Mouse (Mus musculus) intestine, postnatal 0 days (tissue): ENCODE measurements at regions not wholly inside any gene's neighbourhood (a gene's known extent, or its start where the extent isn't known, plus 50 kb on each side); places are given as distances from the start of the nearest gene placed in this dataset.
A peak's percentile ranks its signal among the peaks of the same experiment; 100 is the strongest.

Experiments
- ATAC-seq: fragments of 200-750 bp; cut with Nextera tagmentation; 2 replicates; pipeline ENCODE4 v1.8.0; 2017; ENCODE audit warnings: mild to moderate bottlenecking, moderate TSS enrichment, moderate library complexity
- H3K27ac ChIP-seq: fragments of 300-500 bp; sonication (generic); 2 replicates; pipeline ENCODE4 v1.5.1; 2014; ENCODE audit warnings: mild to moderate bottlenecking, low read depth, low read length, moderate library complexity
- H3K27me3 ChIP-seq: fragments of 300-500 bp; sonication (generic); replicated peaks from 2 replicates; pipeline ENCODE4 v1.6.1; 2014; ENCODE audit warnings: low read length, mixed read lengths; ENCODE audit not compliant: control insufficient read depth, insufficient read depth
- H3K36me3 ChIP-seq: fragments of 300-500 bp; sonication (generic); 2 replicates; pipeline ENCODE4 v1.6.1; 2014; ENCODE audit warnings: mild to moderate bottlenecking, moderate library complexity; ENCODE audit not compliant: control insufficient read depth, insufficient read depth
- H3K4me1 ChIP-seq: fragments of 300-500 bp; sonication (generic); replicated peaks from 2 replicates; pipeline ENCODE4 v1.6.1; 2014; ENCODE audit warnings: antibody characterized with exemption, low read length, mixed read lengths; ENCODE audit not compliant: control insufficient read depth, insufficient read depth
- H3K4me2 ChIP-seq: fragments of 300-500 bp; sonication (generic); replicated peaks from 2 replicates; pipeline ENCODE4 v1.6.1; 2014; ENCODE audit warnings: low read depth, mild to moderate bottlenecking, moderate library complexity
- H3K4me3 ChIP-seq: fragments of 300-500 bp; sonication (generic); 2 replicates; pipeline ENCODE4 v1.5.1; 2014; ENCODE audit warnings: low read depth, low read length
- H3K9ac ChIP-seq: fragments of 300-500 bp; sonication (generic); 2 replicates; pipeline ENCODE4 v1.6.1; 2014; ENCODE audit warnings: mild to moderate bottlenecking, low read depth, low read length
- H3K9me3 ChIP-seq: fragments of 300-500 bp; sonication (generic); 2 replicates; pipeline ENCODE4 v1.6.1; 2016; ENCODE audit warnings: mixed run types; ENCODE audit not compliant: control insufficient read depth
- CTCF ChIP-seq: sonication (generic); IDR thresholded peaks from 2 replicates; pipeline ENCODE4 v1.5.1; 2016; ENCODE audit warnings: low read depth, mild to moderate bottlenecking, control low read depth, antibody characterized with exemption, moderate library complexity
- WGBS: fragments of 180-500 bp; shearing (Covaris S2); extraction: QIAGEN DNeasy Blood & Tissue Kit; methylation state at CpG from one replicate; pipeline ENCODE4 v1.1.7; 2014; 5-methylcytosine and 5-hydroxymethylcytosine counted together

DNA sequence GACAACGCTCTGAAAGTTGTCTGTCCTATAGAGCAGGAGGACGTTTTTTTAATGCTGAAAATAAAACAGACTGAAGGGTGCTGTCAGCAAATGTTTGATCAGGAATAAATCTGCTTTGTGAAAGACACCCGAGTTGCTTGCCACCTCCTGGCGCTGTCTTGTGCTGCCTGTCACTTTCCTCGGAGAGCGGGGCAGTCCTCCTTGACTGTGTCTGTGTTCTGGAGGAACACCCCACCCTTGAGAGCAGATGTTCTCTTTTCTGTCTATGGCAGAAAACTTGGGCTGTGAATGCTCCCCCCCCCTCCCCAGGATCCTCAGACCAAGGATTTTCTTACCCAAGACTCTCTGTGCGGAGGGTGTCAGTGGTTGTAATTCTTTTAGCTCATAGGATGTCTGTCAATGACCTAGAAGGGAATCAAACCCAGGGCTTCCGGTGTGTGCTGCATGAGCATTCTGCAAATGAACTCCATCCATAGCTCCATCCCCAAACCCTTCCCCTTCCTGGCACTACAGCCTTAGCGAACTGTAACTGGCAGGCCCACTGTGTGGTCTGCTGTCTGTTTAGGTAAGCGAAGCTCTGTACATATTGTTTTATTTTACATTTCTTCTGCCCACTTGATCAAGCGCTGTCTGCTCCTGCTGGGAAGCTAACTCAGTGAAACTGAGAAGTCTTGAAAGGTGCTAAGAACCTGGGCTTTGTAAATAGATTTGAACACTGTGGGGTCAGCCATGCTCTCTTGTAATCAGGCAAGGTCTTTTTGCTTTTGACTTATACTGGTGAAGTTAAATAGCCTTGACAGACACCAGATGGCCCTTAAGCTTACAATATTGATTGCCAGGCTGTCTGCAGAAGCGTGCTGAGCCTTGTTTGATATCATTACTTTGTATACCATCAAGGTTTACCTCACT, 53.0 kb upstream of the Bach1 start:
- Histone ChIP-seq H3K36me3 (no peaks in the 10 kb centered on the region), H3K4me1 (no peaks in the 10 kb centered on the region), H3K4me2 (no peak overlapping the region), H3K4me3 (no peak overlapping the region), H3K27ac (no peak overlapping the region), H3K9me3 (no peaks in the 10 kb centered on the region), H3K9ac (no peak overlapping the region), H3K27me3 (no peaks in the 10 kb centered on the region)
- TF ChIP-seq CTCF = no peak
- no peak for ATAC-seq
- WGBS = 56% methylated on average over 12 of the region's 12 CpGs

DNA sequence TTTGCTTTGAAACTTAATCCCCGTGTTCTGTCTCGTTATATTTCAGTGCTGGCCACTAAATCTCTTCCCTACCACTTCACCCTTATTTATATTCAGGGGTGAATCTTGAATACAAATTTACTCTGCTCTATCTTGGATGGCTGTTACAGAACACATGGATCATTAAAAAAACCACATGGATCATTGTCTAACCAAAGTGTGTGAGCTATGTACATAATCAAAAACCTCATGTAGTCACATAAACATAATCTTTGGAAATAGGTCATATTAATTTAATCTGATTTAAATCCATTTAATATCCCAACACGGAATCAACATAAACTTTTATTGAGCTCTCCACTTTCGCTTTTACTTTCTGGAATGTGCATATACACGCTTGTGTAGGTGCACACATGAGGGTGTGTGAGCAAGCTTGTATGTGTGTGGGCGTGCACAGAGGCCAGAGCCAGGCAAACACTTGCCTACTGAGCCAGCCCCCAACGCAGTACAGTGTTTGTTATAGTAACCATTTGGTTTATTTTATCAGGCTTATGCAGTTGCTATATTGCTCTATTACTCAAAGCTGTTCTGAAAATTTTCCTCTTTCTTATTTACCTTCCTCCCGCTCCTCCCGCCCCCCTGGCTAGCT, 52.2 kb upstream of the Bach1 start:
- Histone ChIP-seq H3K36me3 (no peaks in the 10 kb centered on the region), H3K4me3 (no peak overlapping the region), H3K27me3 (no peaks in the 10 kb centered on the region), H3K4me1 (no peaks in the 10 kb centered on the region), H3K9me3 (no peaks in the 10 kb centered on the region), H3K4me2 (no peak overlapping the region), H3K27ac (no peak overlapping the region), H3K9ac (no peak overlapping the region)
- WGBS = 59% methylated on average over 9 of the region's 9 CpGs
- TF ChIP-seq CTCF = no peak
- 0 out of 2 replicates have a peak, but pooled peaks have one; percentile 41 for ATAC-seq
